Mouse (Mus musculus) thymus, postnatal 25 days (tissue): ENCODE data around the gene Stambp.

Experiments used
- DNase-seq: peaks from one replicate; pipeline ENCODE4 v3.0.0; 2022

Gene Stambp

DNA sequence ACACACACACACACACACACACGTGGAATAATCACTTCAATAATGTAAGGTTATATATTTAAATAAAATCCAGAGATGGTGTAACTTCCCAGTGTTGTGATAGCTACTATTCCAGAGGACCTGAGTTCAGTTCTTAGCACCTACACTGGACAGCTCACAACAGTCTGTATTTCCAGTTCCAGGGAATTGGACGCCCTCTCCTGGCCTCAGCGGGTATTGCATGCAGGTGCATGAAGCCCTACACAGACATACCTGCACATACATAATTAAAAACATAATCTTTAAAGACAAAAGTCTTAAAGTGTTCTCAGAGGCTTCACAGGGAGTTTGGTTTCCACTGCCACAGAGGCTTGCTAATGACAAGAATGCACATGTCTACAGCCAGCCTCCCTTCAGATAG, 72.1 kb downstream of the Stambp start:
- no peak for DNase-seq

DNA sequence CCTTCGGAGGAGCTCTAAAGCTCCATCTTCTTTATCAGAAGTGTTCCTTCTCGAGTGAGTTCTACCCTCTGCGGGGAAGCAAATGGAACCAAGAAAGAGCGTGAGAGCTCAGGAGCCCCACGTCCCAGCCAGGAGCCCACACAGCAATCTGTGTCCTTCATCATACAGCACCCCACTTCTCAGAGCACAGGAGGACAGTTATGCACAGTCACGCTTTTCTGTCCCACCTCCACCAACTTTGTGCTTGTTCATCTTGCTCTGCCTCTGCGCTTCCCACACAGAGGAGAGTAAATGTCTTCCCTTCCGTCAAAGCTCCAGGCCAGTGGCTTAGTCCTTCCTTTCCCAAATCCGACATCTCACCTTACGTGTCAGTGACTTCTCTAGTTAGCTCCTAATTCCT, 73.5 kb downstream of the Stambp start:
- no peak for DNase-seq

DNA sequence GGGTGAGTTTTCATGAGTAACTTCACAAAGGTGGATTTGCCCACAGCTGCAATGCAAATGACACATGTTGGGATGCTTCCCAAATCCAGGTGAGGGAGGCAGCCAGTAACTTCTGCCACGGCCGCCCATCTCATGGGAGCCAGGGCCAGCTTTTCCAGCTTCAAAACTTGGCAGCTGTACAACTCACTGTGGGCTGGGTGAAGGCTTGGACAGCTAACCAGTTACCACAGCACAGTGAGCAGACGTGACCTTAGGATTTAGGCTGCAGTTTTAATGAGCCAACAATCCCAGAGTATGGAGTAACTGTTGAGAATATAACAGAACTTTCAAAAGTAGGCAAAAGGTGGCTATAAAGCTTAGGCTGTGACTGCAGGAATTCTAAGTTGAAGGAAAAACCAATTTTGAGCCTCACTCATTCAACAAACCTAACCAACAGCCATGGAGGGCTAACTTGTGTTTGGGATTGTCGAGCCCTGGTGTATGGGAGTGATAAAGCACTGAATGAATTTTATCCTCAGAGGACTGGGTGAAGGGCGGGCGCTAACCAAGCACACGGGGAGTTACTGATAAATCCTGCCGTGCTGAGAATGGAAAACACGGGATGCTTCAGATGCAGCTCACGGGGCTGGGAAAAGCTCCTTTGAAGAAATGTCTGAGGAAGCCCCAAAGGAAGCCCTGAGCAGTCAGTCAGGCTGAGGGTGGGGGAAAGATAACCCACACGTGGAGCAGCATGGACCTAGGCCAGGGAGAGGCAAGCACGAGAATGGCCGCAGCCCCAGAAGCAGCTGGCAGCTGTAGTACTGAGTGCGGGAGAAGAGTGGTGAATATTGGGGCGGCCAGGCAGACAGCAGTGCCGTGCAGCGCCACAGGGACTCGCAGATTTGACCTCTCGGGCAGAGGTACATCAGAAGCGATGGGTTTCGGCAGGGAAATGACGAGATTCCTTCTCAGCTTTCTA, 75.5 kb downstream of the Stambp start:
- no peak for DNase-seq

DNA sequence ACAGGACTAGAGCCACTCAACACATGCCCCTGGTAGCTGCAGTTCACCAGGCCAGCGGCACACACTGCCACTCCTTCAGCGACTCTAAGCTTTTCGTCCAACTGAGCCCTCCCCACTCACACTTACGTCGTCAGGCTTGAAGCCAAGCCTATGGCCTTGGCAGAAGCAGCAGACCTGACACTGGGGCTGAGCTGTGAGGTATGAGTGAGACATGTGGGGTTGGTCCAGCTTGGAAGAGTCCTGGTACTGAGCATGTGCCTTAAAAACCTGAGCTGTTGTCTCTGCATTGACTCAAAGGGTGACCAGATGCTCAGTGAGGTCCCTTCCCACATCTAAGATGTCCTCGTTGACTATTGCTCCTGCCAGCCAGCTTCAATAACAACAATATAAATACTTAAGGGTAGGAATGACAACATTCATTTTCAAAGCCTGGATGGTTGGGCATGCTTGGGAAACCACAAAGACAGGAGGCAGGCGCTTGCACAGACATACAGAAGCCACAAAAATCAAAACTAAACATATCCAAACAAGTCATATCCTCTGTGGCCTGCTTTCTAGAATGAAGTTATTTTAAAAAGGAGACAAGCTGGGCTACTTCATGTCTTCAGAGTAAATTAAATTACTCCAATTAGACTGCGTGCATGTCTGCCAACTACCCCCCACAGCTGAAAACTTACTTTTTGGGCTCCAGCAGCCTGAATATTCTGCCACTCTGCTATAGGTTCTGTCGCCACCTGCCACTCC, 76.3 kb downstream of the Stambp start:
- no peak for DNase-seq
